Mouse (Mus musculus) heart, postnatal 4 days (tissue): ENCODE data around the gene Nr4a1. TPM values are rescaled to one million over a fixed set of nuclear protein-coding genes. Genes with fewer than 3 reads are reported as not detected.

Source experiments
- DNase-seq: peaks from one replicate; pipeline ENCODE4 v3.0.0; 2021
- total RNA-seq, 2 experiments: library from RNA; stranded (reverse); gene quantifications; 2 replicates each; pipeline ENCODE4 v1.2.3; 2021

Gene Nr4a1
- total RNA-seq, 2 experiments from 2014 or later = 48.1 to 49.6 TPM

DNA sequence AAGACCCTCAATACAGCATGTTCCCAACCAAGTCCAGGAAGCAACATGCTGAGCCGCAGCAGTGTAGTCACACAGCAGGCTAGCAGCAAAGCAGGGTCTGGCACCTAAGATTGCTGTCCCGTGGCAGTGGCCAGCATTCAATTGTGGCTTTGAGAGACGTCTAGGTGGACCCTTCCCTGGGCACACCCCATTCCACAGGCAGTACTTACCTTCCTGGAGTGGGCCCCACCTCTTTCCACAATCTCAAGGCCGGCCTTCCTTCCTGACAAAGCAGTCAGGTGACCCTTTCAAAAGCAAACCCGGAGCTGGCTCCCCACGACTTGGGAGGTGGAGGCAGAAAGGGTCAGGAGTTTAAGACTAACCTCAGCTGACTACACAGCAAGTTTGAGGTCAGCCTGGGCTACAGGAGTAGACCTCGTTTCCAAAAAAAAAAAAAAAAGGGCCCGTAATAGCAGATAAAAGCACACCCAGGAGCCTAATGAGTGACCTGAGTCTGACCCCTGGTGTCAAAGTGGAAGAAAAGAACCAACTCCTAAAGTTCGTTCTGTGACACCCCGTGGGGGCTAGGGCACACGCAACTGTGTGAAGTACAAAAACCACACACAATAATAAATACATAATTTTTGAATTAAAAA is 20.3 kb upstream of the Nr4a1 start:
- no peak for DNase-seq

GRCm38 (mm10) chr15:101234611-101235341 is 19.3 kb upstream of the Nr4a1 start:
- peak; percentile 19 for DNase-seq

- DNase-seq = no peak
Measured at GRCm38 (mm10) chr15:101235342-101235698, 18.7 kb upstream of the Nr4a1 start.

DNA sequence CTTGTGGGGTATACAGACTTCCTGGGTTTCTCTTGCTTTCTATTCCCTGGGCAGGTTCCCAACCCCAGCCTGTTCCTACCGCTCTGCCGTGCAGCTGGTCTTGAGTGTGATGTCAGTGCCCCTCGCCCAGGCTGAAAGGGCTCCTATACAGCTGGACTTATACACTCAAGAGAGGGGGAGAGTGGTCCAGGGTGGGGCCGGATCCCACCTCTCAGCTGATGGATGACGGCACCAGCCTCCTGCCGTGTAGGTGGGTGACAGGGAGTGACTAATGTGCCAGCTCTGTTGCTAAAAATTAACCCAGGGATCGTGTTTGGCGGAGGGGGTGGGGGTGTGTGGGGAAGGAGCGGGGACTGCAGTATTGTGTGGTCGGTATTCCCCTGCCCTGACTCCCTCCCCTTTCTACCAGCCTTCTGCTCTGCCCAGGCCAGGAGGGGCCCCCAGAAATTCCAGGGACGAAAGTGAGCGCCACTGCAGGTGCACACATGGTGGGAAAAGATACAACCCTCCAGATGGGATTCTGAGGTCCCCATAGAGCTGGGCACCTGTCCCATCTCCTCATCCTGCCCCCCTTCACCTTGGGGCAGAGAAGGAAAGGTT is 18.2 kb upstream of the Nr4a1 start:
- no peak for DNase-seq

GRCm38 (mm10) chr15:101236878-101237277 is 17.2 kb upstream of the Nr4a1 start:
- DNase-seq = peak; percentile 85

DNA sequence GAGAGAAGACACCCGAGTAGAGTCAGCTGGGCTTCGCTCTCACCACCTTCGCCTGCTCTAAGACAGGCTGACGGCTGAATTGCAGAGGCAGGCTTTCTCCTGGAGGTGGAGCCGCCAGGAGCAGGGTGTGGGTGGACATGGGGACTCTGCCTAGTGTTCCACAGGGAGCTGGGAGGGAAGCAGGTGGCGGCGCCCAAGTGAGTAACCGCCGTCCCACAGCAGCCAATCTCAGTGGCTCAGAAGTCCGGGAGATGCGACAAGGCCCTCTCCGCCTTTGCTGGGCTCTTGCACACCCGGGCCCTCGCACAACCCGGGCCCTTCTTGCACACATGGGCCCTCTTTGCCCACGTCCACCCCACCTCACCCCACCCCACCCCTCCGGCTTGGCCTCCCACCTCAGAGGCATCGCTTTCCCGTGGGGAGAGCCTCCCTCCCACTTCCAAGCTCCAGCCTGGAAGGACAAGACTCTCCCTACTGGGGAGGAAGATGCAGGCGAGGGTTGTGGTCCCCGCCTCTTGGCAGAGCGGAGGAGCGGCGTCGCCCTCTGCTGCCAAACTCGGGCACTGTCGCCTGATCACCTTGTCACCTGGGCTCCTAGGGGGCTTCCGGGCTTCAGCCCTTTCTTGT is 15.1 kb upstream of the Nr4a1 start:
- DNase-seq = peak; percentile 76

- DNase-seq = peak; percentile 27
Measured at GRCm38 (mm10) chr15:101239821-101240220, 14.2 kb upstream of the Nr4a1 start.

DNA sequence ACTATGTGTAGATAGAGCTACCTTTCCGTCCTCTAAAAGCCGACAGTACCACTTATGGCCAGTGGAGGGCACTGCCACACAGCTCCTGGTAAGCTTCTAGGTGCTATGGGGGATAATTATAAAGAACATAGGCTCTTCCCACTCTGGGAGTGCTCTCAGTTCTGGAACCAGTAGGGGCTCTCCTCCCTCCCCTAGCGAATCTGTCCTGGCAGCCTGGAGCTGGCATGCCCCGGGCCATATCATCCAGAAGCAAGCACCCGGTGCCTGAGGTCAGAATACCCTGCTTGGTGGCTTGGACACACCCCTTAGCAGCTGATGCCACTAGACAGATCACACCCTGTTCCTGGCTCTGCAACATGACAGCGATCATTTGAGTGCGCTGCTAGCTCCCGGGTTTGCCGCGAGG is 13.3 kb upstream of the Nr4a1 start:
- peak; percentile 94 for DNase-seq

DNA sequence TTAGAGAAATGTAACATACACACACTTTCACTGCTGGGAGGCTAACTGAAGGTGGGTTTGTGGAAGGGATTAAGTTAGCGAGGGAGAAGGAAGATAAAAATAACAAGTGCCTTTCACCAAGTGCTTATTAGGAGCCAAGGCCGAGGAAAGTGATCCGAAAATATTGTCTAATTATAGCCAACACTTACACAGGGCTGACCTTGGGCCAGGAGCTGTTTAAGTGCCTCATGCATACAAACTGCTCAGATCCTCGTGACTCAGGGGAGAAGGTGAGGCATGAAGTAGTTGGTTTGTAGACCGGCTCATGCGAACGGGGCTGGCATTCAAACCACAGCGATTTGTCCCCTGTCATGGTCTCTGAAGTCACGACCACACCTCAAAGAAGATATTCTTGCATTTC is 12.8 kb upstream of the Nr4a1 start:
- peak; percentile 60 for DNase-seq

DNA sequence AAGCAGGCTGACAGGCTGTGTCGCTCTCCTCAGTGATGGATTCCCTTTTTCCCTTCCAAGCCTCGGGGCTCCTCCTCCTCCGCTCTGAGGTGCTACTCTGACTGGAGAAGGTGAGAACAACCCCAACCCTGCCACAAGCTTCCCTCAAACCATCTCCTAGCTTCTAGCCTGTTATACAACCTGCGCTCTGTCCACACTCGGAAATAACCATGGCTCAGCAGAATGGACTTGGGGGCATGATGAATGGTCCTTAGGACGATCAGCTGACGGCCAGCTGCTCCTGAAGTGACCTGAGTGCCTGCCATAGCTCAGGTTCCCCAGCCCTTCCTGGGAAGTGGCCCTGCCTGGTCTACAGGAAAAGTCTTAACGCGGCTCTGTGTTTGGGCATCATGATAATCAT is 12.2 kb upstream of the Nr4a1 start:
- no peak for DNase-seq

DNA sequence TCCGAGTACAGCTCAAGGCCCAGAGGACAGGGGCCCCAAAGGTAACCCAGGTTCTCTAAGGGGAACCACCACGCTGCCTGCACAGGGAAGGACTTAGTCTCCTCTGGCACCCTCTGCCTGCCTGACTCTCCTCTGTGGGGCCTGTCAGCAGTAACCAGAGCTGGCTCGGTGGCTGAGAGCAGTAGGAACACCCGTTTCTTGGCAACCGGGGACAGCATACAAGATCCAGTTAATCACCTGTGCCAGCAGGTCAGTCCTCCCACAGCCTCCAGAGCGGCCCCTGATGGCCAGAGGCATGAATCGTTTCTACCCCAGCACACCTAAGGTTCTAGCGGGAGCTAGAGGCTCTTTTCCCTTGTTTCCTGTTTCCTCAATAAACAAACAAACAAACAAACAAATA is 11.4 kb upstream of the Nr4a1 start:
- DNase-seq = peak; percentile 84

- DNase-seq = no peak
Measured at GRCm38 (mm10) chr15:101244012-101244411, 10.1 kb upstream of the Nr4a1 start.

- DNase-seq = peak; percentile 97
Measured at GRCm38 (mm10) chr15:101246231-101247154, 7.6 kb upstream of the Nr4a1 start.

DNA sequence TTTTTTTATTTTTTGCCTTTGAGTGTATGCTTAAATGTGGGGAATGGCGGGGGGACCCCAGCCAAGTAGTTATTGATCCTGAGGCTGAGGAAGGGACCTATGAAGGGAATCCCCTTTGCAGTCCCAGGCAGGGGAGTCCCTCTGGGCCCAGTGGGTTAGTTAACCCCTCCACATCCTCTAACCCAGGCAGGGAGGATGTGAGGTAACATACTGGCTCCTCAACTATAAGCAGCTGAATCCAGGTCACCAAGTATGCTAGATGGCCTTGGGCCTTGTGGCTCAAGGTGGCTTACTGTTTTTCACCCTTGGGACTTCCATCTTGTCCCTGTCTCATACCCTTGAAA is 6.9 kb upstream of the Nr4a1 start:
- DNase-seq = no peak

- peak; percentile 64 for DNase-seq
Measured at GRCm38 (mm10) chr15:101248029-101248710, 5.9 kb upstream of the Nr4a1 start.

DNA sequence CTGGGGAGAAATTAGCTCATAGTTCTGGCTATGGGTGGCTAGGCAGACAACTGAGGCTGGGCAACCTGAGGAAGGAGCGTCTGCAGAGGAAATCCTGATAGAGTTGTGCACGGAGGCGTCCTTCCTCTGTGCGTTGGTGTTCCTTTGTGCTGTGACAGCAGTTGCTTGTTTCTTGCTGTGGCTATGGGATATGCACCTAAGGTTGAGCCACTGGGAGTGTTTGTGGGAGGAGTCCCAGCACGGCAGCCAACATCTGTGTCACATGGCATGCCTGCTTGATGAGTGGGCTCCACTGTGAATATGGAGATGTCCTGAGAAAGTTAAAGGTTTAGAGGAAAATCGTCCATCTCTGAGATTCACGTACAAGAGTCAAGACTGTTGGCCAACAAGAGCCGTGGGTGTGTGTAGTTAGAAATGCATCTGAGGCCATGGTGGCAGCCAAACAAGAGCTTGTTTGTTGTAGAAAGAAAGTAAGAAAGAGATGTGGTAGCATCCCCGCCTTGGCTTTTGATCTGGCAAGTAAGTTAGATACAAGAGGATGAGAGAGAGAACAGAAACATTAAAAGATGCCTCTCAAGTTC is 3.8 kb upstream of the Nr4a1 start:
- DNase-seq = no peak

- DNase-seq = no peak
Measured at GRCm38 (mm10) chr15:101251930-101252329, 2.1 kb upstream of the Nr4a1 start.

GRCm38 (mm10) chr15:101252614-101253013 is 1.5 kb upstream of the Nr4a1 start:
- no peak for DNase-seq

DNA sequence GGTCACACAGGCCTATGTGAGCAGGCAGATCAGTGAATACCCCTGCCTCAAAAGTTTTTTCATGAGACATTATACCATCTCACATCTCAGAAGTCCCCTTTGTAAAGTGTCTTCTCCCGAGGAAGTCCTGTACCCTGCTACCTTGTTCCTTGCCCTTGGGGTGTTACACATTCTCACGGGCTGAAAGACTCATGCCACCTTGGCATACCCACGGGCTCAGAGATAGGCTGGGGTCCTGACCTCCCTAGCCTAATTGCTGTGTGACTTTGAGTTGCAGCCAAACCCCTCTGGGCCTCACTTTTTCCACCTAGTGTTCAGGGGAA is 545 bp upstream of the Nr4a1 start:
- no peak for DNase-seq

DNA sequence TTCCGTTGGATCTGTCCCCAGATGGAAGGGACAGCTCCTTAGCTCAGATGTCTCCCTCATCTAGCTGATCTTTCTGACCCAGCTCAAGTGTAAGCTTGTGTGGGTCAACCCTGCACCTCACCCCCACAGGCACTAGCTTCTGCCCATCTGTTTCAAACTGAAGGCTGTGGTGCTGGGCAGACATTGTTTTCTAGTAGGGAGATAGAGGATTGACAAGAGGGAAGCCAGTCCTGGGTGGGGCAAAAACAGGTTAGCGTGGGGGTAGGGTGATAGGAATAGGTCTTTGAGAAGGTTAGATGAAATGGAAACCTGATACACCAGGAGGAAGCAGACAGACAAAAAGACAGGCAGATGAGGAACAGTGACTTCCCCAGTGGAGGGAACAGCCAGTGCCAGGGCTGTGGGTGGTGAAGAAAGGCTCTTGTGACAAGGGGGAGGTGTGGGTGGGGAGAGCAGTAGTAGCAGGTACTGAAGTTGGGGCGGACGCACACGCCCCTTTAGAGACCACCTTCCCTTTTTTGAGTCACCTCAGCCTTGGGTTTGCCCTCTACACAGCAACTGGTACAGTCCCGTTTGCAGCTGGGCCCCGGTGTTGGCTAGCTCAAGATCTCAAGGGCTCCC is 1.9 kb downstream of the Nr4a1 start:
- no peak for DNase-seq
